Mouse (Mus musculus) brain, embryonic 14.5 days (tissue): ENCODE results near the gene Ube2ql1. TPM values are rescaled to one million over a fixed set of nuclear protein-coding genes. Genes with fewer than 3 reads are reported as not detected.

ENCODE experiments used
- DNase-seq: peaks from one replicate; pipeline ENCODE4 v3.0.0-alpha.2; 2011; ENCODE audit warnings: low read depth
- CTCF ChIP-seq: fragments of 200-500 bp; IDR thresholded peaks from 2 replicates; pipeline ENCODE4 v1.5.1; 2012; ENCODE audit warnings: inconsistent platforms, mild to moderate bottlenecking, moderate library complexity, borderline replicate concordance; ENCODE audit not compliant: insufficient read depth, insufficient read length; ENCODE audit errors: extremely low read depth
- POLR2A ChIP-seq: fragments of 200-500 bp; IDR thresholded peaks from 2 replicates; pipeline ENCODE4 v1.6.1; 2012; ENCODE audit warnings: mild to moderate bottlenecking, inconsistent platforms, borderline replicate concordance; ENCODE audit not compliant: poor library complexity, insufficient read depth, insufficient read length, severe bottlenecking; ENCODE audit errors: extremely low read depth
- polyA plus RNA-seq: library from polyadenylated mRNA; depleted of rRNA; stranded (reverse); fragments of >200 nt; gene quantifications from 2 replicates; pipeline ENCODE4 v1.2.3, GENCODE M21; 2012; rRNA removed

Gene Ube2ql1
- polyA plus RNA-seq, result 66.3 and 122 TPM in 2 replicates

DNA sequence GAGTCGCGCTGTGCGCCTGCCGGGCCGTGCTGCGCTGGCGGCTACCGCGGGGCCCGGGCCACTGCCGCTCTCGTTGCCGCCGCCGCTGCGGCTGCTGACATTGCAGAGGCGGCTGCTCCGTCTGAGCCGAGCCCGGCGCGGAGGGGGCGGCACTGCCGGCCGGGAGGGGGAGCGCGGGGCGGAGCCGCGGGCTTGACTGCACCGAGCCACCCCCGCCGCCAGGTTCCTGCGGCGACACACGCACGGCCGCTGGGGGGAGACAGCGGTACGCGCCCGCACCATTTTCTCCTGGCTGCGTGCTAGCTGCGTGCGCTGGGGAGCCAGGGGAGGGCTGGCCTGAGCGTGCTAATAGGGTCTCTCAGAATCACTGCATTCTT, at the start of gene Ube2ql1:
Ube2ql1 (minus strand) TSS at position 131 of the 377 bp plus-strand sequence.
- peak; percentile 97 for DNase-seq
- TF ChIP-seq POLR2A (peak; percentile 99), CTCF (peak; percentile 92)

DNA sequence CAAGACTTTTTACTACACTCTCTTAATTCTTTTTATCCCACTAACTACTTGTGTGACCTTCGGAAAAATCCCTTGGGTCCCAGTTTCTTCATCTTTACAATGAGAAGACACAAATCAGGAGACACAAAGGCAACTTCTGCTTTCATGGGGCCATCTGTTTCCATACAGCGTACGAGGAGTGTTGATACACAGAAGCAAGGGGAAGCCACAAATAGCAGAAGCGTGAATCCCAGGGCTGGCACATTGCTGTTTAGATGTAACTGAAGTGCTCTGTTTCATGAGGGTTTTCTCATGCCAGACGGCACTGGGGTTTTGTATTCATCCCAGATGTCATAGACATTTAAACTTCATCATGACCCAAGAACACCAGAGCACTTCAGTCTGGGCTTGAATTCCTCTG, 49.0 kb upstream of the Ube2ql1 start:
- DNase-seq, result no peak
- no peak for TF ChIP-seq CTCF
- no peak for TF ChIP-seq POLR2A

DNA sequence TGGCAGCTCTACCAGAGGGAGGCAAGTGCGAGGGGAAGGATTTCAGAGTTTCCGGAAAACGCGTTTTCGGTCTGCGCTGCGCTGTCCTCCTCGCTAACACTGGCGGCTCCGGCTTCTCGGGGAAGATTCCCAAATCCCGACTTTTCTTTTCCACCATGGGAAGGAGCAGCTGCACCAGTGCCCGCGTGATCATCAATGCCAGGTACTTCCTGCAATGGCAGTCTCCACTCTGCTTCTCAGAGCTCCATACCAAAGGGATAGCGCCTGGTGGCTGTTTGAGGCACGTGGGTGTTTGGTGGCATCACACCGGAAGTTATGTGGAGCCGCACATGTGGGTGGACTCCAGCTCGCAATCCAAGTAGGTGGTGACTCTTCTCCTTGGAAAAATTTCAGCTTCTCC, 38.5 kb upstream of the Ube2ql1 start:
- no peak for DNase-seq
- no peak for TF ChIP-seq CTCF
- no peak for TF ChIP-seq POLR2A

DNA sequence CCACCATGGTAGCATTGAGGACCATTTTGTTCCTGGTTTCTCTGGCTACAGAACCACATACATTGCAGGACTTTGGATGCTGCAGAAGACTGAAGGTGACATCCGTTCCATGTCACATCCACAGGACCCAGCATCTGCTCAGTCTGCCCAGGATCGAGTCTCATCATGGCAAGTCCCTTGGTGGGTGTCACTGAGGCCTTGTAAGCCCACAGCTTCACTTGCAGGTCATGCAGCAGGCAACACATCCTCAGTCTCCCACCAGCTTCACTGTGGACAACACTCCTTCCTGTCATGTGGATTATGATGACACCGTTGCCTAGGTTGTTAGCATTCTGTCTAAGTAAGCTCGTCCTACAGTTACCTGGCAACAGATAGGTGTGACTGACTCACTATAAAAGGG, 32.7 kb upstream of the Ube2ql1 start:
- DNase-seq, result no peak
- TF ChIP-seq CTCF (no peak), POLR2A (no peak)

DNA sequence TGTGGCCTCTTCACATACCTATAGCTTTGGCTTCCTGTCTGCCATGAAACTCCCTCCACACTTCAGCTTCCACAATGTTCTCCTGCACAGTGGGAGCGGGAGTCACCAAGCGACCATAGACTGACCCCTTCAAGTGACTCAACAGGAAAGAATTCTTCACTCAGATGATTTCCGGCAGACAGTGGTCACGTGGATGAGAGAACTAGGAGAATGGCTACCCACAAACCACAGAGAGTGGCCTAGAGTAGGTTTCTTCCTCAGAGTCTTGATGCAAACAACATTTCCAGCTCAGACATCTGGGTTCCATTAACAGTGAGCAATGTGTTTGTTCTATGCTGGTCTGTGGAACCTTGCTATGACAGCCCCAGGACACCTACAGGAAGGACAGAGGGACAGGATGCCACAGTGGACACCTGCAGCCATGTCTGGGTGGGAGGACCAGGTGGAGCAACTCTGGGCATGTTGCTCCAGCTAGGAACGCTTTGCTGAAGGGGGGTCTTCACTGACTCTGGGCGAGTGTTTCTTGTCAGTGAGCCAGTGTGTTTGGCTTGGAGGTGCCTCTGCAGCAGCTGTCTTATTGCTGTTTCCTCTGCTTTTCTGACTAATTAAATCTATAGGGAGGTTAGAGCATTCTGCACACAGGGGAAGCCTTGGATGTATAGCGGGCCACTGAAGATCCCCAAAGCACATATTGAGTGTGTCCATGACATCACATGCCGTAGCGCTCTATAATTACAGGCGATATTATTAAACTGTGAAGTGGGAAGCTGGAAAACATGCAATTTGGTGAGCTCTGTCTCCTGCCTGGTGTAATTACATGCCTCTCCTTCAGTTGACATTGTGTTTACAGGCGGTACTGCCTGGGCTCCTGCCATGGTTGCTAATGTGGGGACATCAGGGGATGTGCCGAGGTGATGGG, 31.1 kb upstream of the Ube2ql1 start:
- DNase-seq, result peak; percentile 62
- TF ChIP-seq POLR2A (no peak), CTCF (no peak)

DNA sequence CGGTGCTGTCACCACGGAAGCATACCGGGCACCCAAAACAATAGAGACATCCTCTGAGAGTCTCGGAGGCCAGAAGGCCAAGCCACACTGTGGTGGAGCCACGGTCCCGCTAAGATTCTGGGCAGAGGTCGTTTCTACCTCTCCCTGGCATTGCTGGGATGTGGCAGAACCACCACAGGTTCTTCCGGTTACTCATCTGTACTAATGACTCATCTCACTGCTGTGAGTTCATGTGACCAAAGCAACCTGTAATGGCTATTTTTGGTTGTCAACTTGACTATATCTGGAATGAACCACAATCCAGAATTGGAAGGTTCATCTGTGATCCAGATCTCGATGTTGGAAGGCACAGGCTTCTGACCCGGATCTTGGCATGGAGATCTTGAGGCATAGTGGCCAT, 28.5 kb upstream of the Ube2ql1 start:
- TF ChIP-seq CTCF, result no peak
- no peak for TF ChIP-seq POLR2A

DNA sequence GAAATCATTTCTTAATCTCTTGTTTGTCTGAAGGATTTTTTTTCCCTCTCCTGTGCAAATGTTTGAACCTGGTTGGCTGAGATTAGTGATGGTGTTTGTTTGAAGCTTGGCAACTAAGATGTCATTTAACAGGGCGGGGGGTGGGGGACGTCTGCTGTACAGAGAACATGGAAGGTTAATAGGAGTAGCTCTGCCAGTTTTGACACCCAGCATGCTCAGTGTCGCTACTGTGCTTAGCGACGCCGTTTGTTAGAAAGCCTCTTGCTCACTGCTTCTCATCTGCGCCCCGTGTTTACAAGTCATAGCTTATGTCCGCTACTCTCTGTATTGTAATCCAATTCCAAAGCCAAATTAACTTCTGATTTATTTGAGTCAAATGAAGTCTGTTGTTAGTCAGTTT, 25.0 kb upstream of the Ube2ql1 start:
- peak; percentile 64 for DNase-seq
- TF ChIP-seq CTCF, result no peak
- no peak for TF ChIP-seq POLR2A

More for the DNA sequence above, 28.5 kb upstream of the Ube2ql1 start:
- DNase-seq, result no peak

DNA sequence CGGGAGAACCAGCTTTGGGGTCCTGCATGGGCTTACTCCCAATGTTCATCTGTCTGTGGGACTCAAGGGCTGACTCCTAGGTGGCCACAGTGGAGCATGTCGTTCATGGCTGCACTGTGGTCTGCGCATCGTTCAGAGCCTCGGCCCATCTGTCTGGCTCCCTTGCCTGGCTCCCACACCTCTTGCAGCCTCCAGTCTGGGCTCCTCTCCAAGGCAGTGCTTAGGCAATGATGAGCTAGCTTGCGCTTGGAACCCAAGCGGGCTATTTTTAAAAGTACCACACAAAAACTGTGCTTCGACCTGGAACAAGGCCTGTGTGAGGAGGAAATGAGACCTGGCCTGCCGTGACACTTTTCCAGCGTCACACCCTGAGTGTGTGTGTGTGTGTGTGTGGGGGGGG, 21.7 kb upstream of the Ube2ql1 start:
- DNase-seq, result peak; percentile 84
- TF ChIP-seq CTCF, result no peak

DNA sequence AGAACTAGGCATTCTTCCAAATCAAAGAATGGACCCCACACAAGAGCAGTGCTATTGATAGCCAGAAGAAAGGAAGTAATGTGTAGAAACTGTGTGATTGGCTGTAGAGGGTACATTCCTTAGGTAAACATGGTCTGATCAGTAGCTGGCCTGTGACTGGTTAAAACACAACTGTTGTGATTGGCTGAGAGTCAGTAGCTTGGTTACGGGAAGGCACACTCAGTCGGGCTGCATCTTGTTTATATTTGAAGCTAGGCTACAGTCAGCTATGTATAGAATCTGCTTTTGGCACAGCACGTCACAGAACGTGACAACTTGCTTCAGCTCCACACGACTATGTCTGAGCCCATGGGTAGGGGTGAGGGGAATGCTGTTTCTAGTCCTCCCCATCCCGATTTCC, 19.3 kb upstream of the Ube2ql1 start:
- peak; percentile 64 for DNase-seq
- no peak for TF ChIP-seq POLR2A
- TF ChIP-seq CTCF, result no peak

DNA sequence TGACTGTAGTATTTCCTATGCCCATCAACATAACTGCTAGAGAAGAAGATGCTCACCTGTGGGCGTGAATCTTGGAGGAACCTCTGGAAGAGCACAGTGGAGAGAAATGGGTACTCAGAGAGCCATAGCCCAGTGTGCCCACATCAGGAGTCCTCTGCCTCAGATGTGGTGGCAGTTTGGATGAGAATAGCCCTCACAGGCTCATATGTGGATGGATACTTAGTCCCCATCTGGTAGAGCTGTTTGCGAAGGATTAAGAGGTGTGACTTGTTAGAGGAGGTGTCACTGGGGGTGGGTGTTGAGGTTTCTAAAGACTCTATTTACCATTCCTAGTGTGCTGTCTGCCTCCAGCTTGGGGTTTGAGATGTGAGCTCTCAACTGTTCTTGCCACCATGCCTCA, 13.2 kb upstream of the Ube2ql1 start:
- TF ChIP-seq CTCF (no peak), POLR2A (no peak)
- DNase-seq, result no peak

DNA sequence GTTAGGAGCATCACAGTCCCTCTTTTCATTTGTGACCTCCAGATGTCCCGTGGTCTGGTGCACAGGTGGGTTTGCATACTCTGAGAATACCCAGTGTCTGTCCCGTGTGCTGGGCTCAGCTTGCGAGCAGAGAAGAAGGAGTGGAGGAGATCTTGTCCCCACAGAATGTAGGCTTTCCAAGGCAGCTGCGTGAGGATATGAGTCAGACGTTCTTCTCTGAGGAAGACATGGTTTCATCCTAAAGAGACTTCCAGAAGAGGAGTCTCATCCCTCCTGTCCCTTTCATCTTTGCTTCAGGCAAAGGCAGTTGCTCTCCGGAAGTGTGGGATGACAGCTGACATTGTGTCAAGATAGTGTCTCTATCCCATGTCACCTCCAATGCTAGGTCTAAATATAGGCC, 11.8 kb upstream of the Ube2ql1 start:
- TF ChIP-seq CTCF, result no peak
- TF ChIP-seq POLR2A, result no peak
- no peak for DNase-seq

DNA sequence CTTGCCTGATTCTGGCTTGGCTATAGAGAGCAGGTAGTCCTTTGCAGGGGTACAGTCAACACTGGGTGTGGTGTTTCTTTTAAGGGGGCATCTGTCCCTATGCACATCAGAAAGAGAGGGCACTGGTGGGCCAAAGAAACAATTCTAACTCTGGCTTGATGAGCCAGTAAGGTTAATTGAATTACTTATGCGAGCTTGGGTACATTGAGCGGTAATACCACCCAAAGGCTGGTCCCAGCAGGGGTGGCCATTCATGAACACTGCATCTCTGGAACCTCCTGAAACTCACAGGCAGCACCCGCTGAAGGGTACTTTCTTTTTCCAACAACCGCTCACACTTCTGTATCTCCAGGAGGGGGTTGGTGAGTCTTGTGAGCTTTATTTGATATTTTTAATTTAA, 9.1 kb upstream of the Ube2ql1 start:
- DNase-seq, result no peak
- TF ChIP-seq CTCF (no peak), POLR2A (no peak)
